Mouse (Mus musculus) T-cell, adult 2 months (primary cell): ENCODE results near the gene Usp48.
A peak's percentile ranks its signal among the peaks of the same experiment; 100 is the strongest.

Experiments used
- DNase-seq: peaks from one replicate; pipeline ENCODE4 v3.0.0; 2022; ENCODE audit warnings: low spot score

Gene Usp48

GRCm38 (mm10) chr4:137661547-137661946 lies 68.0 kb downstream of the Usp48 start:
- no peak for DNase-seq

- no peak for DNase-seq
These were observed 69.9 kb downstream of the Usp48 start for GRCm38 (mm10) chr4:137663491-137663890.

GRCm38 (mm10) chr4:137664433-137664979 lies 71.0 kb downstream of the Usp48 start, which contains the start of gene Rap1gap:
TSS of gene Rap1gap (plus strand) at chr4:137664726.
- DNase-seq, result peak; percentile 18

DNA sequence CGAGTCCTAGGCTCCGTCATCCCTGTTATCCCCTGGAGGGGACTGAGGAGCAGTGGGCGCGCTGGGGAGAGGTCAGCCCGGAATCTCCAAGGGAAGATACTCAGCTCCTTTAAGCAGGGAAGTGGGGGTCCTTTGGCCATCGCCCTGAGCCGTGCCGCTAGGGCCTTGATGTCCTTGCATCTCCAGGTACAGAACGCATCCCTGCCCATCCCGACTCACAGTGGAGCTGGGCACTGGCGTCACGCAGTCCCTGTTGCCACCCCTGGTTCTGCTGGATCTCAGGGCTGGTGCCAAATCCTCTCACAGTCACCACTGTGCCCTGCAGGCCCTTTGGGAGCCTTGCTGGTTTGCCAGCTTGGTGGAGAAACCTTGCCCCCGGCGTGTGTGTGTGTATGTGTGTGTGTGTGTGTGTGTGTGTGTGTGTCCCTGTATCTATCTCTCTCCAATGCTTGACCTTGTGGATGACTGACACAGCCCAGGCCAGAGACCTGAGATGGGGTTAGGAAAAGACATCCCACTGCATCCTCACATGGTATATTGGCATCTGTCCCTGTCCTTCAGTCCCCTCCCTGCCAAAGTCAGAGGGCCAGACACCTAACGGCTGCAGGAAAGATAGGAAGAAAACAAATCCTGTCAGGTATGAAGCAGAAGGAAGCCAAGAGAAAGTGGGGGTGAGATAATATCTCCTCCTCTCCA lies 71.6 kb downstream of the Usp48 start:
- DNase-seq, result no peak

DNA sequence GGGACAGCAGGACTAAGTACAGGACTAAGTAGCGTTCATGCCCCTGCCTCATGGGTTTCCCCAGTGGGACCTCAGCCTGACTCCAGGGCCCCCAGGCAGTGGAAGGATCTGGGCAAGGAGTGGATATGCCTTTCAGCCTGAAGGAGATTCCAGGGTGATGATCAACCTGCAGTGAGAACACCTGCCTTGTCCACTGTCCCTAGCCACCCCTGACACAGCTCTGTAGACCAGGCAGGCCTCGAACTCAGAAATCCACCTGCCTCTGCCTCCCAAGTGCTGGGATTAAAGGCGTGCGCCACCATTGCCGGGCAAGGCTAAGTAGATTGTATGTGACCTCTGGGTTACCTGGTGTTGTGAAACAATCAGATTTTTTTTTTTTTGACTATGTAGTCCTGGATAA lies 72.2 kb downstream of the Usp48 start:
- no peak for DNase-seq

DNA sequence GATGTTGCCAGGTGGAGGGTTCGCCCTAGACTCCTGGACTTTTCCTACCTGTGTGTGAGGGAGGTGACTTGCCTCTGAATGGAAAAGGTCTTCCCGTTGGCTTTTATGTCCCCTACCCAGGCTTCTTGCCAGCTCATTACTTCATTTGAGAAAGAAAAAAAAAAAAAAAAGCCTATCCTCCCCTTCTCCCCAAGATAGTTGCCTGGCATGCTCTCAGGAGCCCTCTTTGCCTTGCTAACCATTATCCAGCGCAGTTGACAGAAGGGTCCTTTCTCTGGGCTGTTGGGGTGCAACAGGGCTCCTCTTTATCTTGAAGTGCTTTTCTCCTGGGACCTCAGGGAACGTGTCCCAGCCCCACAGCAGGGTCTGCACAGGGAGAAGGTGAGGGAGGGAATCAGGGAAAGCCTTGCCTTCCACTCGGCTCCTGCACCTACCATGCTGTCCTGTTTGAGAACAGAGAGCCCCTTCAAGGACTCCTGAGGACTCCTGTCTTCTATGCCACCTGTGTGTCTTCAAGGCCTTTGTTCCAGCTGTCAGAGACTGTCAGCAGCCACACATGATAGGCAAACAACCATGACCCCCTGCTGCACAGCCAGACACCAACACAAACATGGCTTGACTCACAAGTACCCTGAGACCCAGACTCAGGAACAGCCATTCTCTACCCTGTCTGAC lies 72.9 kb downstream of the Usp48 start:
- no peak for DNase-seq

DNA sequence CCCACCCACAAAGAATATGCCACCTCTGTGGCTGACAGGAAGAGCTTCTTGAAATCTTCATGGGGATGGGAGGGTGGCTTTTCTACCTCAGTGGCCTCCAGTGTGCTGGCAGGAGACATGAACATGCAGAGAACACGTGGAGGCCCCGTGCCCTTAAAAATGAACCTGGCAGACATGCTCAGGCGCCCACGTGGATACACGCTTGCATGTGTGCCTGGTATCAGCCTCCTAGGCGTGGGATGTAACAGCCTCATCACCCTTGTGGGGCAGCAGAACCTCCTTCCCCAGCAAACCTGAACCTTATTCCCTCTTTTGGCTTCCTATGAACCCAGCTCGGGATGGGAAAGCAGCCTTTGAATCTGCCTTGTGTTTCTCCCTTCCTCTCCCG lies 73.4 kb downstream of the Usp48 start:
- DNase-seq, result no peak

- no peak for DNase-seq
These were observed 74.2 kb downstream of the Usp48 start for GRCm38 (mm10) chr4:137667747-137668146.

GRCm38 (mm10) chr4:137671711-137672500 lies 78.4 kb downstream of the Usp48 start:
- no peak for DNase-seq

DNA sequence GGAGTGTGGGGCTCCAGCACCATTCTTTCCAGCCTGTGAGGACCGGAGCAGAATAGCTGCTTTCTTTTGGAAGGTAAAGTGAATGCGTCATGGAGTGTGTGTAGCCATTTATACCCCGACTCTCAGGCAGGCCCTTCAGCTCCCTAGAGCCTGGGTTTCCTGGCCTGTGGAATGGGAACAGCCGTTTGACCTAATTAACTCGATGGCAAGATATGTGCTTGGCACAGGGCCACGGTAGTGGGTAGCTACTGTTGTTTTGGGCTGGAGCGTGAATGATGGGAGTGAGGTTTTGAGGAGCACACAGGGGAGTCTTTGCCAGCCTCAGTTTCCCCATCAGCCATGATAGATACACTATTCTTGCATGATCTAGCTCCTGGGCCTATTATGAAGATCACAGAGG lies 82.0 kb downstream of the Usp48 start:
- no peak for DNase-seq

DNA sequence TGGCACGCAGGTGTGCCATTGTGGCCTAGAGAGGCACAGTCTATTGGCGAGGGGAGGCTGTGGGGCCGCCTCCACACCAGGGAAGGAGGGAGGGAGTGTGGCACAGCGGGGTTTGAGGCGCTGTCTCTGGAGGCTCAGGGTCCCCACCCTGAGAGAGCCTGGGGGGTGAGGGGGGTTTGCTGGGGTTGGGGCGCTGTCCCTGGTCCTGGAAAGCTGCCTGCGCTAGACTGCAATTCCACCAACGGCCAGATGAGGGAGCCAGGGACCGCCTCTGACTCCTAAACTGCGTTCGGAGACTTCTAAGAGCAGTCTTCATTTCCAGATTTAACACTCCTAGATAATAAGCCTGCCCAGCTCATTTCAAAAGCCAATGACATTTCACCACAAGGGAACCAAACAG lies 82.5 kb downstream of the Usp48 start:
- DNase-seq, result peak; percentile 46

DNA sequence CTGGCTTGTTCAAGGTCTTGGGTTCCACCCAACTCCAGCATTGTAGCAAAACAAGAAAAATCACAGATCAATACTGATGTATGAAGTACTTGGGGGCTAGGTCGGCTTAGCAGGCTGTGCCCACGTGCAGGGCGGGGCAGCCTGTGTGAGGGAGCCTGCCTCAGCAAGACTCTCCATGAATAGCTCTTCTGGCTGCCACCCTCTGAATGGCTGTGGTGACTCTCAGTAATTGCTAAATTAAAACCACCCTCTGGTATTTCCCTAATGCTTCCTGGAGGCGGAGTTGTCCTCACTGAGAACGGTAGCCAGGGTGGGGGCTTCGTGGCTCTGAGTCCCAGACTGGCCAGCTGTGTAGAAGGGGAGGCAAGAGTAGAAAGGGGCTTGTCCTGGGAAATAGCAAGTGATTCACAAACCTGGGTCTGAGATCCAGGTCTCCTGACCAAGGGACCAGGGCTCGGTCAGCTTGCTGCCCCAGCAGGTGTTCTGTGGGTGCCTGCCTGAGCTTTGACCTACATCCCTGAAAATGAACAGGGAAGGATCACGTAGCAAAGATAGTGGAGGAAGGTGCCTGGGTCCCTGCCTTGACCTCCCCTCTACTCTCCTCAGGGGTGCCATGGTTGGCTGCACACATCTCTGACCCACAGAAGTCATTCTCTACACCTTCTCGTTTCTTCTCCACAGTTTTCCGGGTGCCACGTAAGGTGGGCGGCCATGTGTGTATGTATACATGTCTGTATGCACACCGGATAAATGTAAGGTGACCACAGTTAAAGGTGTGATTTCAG lies 83.3 kb downstream of the Usp48 start:
- no peak for DNase-seq

GRCm38 (mm10) chr4:137677906-137678305 lies 84.4 kb downstream of the Usp48 start:
- DNase-seq, result no peak

DNA sequence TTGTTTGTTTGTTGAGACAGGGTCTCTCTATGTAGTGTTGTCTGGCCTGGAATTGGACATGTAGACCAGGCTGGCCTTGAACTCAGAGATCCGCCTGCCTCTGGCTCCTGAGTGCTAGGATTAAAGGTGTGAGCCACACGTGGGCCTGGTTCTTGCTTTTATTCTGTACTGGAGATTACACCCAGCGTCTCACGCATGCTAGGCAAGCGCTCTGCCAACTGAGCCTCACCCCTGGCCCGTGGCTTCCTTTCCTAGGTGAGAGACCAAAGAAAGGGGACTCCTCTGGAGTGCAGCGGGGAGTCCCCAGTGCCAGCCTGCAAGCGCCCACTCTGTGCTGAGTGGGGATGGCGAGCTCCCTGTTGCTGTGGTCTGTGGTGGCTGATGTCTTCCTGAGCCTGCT lies 85.0 kb downstream of the Usp48 start:
- DNase-seq, result no peak

DNA sequence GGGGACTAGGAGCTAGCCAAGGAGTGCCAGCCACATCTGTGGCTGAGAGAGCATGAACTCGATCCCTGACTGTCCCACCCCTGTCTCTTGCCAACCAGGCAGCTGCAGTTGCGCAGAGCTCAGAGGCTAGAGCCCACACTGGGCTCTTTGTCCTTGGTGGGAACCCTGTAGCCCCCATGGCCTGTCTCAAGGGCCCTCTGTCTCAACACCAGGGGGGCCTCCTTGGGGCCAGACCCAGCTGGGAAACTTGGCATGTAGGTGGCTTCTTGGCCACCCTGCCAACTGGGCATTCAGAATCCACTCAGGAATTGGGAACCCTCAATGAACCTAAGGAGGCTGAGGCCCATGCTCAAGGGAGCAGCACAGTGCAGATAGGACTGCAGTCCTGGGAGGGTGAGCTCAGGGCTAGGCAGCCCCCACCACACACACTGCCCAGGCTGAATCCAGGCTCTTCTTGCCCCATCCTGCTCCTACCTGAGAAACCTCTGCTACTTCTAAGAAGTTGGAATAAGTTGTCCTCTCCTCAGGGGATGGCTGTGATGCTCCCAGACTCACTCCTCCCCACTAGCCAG lies 86.5 kb downstream of the Usp48 start:
- no peak for DNase-seq

DNA sequence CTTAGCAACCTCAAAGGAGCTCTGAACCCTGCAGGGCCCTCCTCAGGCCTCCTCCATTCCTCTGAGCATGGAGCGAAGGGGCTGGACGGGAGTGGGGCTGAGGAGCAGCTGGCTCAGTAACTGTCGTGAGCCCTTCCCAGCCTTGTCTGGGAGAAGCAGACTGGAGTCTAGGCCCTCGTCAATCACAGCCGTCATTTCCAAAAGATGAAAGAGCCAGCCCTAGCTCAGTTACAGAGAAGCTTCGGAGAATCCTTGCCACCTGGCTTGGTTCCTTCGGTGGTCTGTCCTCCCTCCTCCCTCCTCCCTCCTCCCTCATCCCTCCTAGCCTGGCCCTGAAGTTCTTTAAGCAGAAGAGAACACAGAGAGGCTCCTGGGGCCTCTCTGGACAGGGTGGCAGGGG lies 87.2 kb downstream of the Usp48 start:
- no peak for DNase-seq

- DNase-seq, result no peak
These were observed 88.0 kb downstream of the Usp48 start for GRCm38 (mm10) chr4:137681408-137682104.

GRCm38 (mm10) chr4:137682961-137683453 lies 89.5 kb downstream of the Usp48 start:
- peak; percentile 15 for DNase-seq

DNA sequence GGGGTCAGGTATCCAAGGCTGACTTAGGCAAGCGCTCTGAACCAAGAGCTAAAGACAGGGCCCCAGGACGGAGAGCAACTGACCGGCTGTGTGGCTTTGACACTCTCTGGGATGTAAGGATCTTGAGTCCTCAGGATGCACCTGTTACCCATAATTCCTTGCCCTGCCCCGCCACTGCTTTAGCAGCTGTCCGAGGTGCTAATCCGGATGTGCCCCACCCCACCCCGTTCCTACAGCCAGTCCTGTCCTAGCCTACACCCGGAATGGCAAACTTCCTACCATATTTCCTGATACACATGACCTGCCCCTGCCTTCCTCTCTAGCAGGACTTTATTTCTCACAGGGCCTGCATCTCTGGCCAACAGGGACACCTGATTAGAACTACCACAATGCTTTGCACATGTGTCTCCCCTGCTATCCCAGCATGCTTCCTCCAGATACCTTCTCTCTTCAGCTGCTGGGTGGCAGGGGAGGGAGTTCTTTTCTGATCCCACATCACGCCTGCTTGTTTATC lies 91.3 kb downstream of the Usp48 start:
- DNase-seq, result no peak

GRCm38 (mm10) chr4:137686303-137686702 lies 92.7 kb downstream of the Usp48 start:
- DNase-seq, result no peak
